Mouse (Mus musculus): ENCODE data around the gene Rnaseh2b. TPM values are rescaled to one million over a fixed set of nuclear protein-coding genes. Genes with fewer than 3 reads are reported as not detected.

Gene Rnaseh2b
- total RNA-seq, 1 experiment from 2014 or later: 18.4 TPM

DNA sequence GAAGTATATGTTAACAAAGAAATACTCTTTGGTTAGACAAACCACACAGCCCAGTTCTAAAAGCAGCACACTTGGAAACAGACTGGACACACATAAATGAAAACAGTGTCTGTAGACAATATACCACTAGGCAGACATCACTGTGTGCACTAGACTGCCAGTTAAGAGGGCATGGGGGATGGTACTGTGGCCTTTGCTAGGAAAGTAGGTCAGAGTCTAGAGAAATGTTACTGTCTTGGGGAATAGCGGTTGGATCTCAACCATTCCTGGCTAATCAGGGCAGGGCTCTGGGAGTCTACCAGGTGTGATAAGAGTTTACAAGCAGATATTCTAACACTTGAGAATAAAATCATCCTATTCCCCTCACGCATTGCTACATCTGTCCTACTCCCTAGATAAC is 103.0 kb downstream of the Rnaseh2b start:
- ATAC-seq (replicated peaks; ENCODE audit: insufficient number of reproducible peaks, low FRiP score, low TSS enrichment, poor library complexity, severe bottlenecking): no peak

DNA sequence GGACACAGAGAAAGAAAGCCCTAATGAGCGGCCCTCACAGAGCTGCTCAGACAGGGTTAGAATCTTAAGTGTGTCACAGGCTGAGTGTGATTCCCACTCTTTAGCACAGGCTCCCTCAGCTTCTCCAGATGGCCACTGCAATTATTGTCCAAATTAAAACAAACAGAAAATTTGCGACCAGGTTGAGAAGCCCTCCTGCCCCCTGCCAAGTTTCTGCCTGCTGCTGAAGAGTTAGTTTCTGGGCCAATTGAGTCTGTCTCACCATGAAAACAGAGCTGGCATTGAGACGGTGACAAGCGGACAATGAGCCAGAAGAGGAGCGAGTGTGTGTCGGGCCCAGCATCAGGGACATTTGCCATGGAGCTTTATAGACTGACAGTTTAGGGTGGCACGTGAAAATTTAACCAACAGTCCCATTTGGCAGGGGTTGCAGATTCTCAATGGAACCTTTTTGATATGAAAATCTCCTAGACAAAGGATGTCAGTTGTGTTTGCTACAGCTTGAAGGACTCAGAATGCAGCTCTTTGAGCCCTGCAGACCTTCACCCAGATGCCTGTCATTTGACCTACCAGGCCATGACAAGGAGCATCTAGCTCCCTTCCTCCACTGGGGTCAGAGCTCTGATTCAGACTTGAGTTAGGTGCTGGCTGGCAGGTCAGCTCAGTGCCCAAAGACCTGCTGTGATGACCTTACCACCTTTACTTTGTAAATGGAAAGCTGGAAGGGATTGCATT is 123.8 kb downstream of the Rnaseh2b start:
- ATAC-seq (replicated peaks; ENCODE audit: insufficient number of reproducible peaks, low FRiP score, low TSS enrichment, poor library complexity, severe bottlenecking): no peak

DNA sequence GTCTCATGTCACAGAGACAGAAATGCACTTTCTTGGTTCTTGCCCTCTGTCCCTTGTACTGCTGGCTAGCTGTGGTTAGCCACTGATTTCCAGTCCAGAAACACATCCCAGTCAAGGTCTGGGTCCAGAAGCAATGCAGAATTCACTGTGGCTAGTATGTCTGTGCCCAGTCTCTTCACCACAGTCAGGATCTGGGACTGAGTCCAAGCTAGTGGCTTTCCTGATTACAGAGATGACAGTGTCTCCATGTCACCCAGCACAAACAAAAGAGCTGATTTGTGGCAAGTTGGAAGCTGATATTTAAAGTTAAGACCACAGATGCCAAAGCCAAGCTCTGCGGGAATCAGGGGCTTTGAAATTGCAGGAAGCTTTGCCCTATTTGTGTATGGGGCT is 124.3 kb downstream of the Rnaseh2b start:
- no peak for ATAC-seq (replicated peaks; ENCODE audit: insufficient number of reproducible peaks, low FRiP score, low TSS enrichment, poor library complexity, severe bottlenecking)

GRCm38 (mm10) chr14:62417501-62417900 is 125.1 kb downstream of the Rnaseh2b start:
- ATAC-seq (replicated peaks; ENCODE audit: insufficient number of reproducible peaks, low FRiP score, low TSS enrichment, poor library complexity, severe bottlenecking): no peak

GRCm38 (mm10) chr14:62422265-62422664 is 129.9 kb downstream of the Rnaseh2b start:
- ATAC-seq (replicated peaks; ENCODE audit: insufficient number of reproducible peaks, low FRiP score, low TSS enrichment, poor library complexity, severe bottlenecking): no peak

Other genes with a start within 250 kb of the Rnaseh2b start
- gene Dleu7, start 458 bp downstream of the Rnaseh2b start, total RNA-seq (2017): not detected in 3 replicates
- gene Gucy1b2, start 163.7 kb downstream of the Rnaseh2b start, total RNA-seq (2017): not detected in 3 replicates

All from monocyte, adult 5-6 weeks (primary cell).